Mouse (Mus musculus) left cerebral cortex, postnatal 36 days (tissue): ENCODE results near the gene Cers6. TPM values are rescaled to one million over a fixed set of nuclear protein-coding genes. Genes with fewer than 3 reads are reported as not detected.

Experiments
- DNase-seq, 2 experiments: peaks; one replicate each; pipeline ENCODE4 v3.0.0; 2021 to 2022; ENCODE audit warnings: low spot score in 2 of 2, mixed read lengths in 1 of 2
- intact Hi-C: fragments of 180-260 bp; cut with DNase I; formaldehyde crosslinking; loops from one replicate; pipeline ENCODE4 v1.15.1; 2025
- total RNA-seq, 2 experiments: library from RNA; stranded (reverse); gene quantifications; 2 replicates each; pipeline ENCODE4 v1.2.3; 2021

Cers6 gene
- total RNA-seq, 2 experiments from 2014 or later: 54.1 to 84.6 TPM

DNA sequence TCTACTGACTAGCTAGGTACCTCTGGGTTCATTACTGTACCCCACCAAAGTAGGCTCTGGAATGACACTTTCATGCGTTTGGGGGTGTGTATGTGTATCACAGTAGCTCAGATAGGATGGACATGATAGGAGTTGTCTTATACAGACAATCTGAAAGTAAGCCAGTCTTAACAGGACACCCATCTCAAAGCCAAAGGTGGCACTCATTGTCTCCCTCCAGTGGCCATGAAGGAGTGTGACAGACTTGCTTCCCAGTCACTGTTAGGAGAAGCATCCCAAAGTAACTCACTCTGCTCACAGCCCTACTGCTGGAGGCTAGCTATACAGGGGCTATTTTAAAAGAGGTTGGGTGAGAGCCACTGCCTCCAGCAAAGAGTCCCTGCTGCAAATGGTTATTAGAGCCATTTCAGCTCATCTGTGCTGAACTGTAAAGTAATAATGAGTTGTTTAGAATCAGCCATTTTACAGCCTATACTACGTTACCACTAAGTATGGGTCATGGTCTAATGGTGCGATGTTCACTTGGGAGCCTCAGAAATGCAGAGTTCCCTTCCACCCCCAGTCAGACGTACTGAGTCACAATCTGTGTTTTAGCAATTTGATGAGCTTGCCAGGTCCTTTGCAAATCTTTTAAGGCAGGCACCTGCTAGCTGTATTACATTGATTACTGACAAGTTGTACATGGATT, 182.3 kb downstream of the Cers6 start:
- intact Hi-C loops: no loop called here
- DNase-seq: no peak

DNA sequence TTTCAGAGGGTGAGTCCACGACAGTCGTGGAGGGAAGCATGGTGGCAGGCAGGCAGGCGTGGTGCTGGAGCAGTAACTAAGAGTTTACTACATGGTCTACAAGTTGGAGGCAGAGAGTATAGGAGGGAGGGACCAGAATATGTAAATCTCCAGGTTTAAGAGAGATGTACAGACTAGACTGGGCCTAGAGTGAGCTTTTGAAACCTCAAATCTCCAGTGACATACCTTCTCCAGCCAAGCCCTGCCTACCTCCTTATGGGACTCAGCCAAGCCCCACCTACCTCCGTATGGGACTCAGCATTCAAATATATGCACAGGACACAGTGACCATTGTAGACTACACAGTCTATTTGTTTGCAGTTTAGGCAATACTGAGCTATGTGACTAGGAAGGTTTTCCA, 184.7 kb downstream of the Cers6 start:
- intact Hi-C loops: no loop called here
- DNase-seq: no peak

DNA sequence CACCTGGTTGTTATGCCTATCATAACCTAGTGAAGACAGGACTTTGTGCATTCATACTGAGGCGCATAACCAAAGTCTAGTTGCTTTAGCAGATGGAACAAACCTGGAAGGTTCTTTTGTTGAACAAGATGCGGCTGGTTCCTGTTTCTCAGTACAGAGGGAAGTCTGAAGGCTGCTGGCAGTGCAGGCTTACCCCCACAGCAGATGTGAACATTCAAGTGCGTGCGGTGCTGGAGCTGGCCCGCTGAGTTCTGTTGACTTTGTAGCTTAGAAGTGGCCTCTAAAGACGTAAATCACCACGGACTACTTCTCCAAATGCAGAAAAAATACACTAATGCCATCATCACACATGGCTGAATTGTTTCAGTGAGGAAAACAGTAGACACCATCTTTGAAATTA, 186.1 kb downstream of the Cers6 start:
- DNase-seq: no peak
- intact Hi-C loops: no loop called here

DNA sequence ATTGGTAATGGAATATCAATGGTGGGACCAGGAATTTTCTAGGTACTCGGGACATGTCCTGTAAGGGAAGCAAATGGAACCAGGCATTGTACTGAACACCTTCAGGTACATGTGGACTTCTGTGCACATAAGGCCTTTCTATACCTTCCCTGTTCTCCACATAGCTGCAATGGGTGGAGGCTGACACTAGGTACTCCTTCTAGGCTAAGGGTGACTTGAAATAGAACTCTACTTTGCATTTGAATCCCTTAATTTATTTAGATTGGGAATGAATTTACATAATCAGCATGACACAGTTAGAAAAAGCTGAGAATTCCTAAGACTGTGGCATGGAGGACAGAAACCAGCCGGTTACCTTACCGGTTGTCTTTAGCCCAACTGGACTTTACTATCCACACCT, 186.6 kb downstream of the Cers6 start:
- intact Hi-C loops: no loop called here
- no peak for DNase-seq

DNA sequence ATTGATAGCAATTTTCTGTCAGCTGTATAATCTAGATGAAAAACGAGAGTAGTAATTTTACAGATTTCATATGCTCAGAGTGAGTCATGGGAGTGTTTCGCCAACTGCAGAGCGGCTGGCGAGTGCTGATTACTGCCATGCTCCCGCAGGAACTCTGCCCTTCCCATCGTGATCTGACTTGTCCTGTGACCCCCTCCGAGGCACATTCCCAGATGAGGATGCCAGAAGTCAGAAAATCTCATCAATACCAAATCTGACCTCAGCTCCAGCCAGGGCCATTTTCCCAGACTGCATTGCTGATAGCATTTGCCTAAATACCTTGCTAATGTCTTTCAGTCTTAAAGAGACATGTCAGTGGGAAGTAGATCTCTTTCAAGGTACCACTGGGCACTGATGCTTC, 187.9 kb downstream of the Cers6 start:
- intact Hi-C loops: no loop called here
- no peak for DNase-seq

DNA sequence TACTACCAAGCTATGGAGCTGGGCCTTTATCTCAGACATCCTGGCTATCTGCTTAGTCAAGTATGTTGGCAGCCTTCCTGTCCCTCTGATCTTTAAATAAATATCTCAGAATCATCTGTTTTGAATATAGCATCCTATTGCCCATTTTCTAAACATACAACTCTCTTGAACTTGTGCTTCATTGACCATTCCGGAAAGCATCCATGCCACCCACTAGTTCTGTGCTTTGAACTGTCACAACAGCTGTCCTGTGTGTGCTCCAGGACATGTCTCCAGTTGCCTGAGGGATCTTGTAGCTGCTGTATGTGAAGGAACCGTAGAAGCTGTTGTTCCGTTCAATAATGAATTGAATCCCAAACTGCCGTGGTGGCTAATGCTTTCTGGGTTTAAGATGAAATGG, 188.9 kb downstream of the Cers6 start:
- intact Hi-C loops: no loop called here
- DNase-seq: no peak

DNA sequence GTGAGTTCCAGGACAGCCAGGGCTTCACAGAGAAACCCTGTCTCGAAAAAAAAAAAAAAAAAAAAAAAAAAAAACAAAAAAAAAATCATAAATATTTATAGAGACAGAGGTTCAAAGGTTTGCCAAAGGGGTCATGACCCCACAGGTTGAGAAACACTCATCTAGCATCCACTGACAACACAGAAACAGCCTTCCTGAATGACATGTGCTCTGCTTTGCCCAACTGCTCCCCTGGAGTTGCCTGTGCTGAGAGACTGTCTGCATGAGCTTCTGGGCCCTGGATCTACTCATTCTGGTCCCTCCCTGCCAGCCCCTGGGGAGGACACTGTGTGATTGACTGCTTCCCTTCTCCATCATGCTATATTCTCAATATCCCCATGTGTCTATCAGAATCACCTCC, 190.4 kb downstream of the Cers6 start:
- intact Hi-C loops: no loop called here
- DNase-seq: no peak

DNA sequence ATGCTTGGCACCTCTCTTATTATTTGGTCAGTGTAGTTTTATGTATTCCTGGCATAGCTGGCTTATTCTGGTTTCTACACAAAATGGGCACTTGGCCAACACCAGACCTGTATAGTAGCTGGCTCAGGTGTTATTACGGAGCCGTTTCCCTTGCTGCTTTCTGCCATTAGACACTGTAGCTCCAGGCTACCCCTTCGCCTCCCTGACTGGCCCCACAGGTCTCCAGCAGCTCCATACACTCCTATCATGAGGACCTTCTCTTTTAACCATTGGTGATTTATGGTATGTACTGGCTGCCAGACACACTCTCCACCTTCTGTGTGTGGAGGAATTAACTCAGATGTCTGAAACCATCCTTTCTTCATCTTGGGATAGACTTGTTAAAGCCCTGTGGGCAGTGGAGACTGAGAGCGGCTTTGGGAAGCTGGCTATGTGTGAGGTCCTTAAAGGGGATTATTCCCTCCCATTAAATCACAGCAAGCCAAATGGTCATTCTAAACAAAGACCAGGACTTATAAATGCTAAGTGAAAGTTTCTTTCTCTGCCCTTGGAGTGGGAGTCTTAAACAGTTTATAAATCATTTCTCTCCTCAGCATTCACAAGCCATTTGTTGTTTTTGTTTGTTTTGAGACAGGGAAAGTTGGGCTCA, 192.1 kb downstream of the Cers6 start:
- no peak for DNase-seq
- intact Hi-C loops: no loop called here

DNA sequence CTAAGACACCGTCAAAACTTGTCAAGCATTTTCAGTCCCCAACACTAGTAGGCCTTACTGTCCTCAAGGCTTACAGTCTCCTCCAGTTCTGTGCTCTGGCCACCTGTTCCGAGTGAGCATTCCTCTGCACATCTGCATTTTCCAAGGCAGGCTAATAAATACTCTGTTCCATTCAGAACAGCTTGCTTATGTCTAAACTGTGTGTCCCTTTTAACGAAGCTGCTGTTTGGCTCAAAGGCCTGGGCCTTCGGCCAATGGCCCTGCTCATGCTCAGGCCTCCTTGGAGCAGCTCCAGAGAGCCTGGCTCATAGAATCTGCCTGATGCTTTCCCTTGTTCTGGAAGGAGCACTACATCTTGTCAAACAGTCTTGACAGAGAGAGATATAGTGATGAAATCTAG, 193.0 kb downstream of the Cers6 start:
- intact Hi-C loops: no loop called here

DNA sequence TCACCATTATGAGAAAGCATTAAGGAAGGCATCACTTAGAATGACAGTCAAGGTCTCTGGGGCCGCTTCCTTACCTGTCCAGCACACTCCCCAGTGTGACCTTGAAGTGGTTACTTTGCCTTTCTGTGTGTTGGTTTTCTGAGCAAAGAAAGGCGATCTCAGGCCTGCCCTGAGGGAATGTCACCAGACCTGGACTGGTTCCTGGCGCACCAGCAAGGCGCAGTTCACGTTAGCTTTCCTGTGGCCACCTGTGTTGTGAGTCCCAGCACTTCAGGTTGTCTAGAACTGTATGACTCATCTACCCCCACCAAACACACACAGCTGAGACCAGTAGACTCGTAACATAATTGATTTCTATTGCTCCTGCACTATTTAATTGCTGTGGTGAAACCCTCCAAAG, 193.9 kb downstream of the Cers6 start:
- no peak for DNase-seq

More for the DNA sequence above, 193.0 kb downstream of the Cers6 start:
- DNase-seq: peak in 1 of 2 experiments; percentile 36

DNA sequence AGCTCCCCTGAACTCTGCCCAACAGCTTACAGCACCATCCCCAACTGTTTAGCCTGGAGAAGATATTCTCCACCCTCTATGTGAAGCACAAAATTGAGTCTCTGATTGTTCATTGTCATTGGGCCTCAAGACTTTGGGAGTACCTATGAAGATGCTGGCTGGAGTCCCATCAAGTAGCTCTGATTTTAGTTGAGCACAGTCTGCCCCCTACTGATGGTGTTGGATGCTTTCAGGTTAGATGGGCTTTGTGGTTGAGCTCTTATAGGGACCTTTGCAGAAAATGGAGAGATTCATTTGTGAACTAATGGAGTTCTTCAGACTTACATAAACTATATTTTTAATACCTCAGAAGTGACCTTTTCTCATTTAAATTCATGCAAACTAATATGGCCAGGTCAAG, 200.1 kb downstream of the Cers6 start:
- no peak for DNase-seq
- intact Hi-C loops: loop anchor here (10.0 kb wide), 1 partner anchor 277 kb away; no protein-coding TSS in a partner anchor

More for the DNA sequence above, 193.9 kb downstream of the Cers6 start:
- intact Hi-C loops: no loop called here

DNA sequence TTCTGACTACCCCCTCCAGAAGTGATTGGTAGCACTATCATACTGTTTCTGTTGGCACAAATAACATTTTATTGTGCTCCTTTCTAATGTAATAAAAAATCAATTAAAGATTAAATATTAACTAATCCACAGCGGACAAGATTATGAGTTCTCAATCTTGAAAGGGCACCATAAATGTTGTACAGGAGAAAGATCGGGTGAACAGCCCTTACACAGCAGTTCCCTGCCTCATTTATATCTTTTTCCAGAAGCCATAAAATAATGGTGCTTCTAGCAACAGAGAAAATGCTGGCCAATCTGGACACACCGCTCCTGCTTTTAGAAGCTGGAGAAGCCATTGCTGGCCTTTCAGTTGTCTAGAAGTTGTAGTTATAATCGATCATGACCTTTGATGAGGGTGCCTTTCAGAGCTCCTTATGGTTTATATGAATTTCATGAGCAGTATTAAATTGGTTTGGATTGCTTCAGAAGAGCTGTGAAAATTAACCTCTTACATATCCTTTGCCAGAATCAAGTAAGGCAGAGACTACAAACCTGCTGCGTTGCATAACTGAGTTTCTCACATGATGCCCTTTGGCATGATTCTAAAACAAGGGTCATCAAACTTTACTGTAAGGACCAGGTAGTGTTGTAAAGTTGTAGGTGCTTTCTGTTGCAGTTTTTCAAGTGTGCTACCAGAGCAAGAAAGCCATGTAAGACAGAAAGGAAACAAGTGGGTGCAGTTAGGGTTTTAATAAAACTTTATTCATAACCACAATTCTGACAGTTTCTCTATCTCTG, 200.9 kb downstream of the Cers6 start:
- DNase-seq: no peak
- intact Hi-C loops: loop anchor here (10.0 kb wide), 1 partner anchor 277 kb away; no protein-coding TSS in a partner anchor

DNA sequence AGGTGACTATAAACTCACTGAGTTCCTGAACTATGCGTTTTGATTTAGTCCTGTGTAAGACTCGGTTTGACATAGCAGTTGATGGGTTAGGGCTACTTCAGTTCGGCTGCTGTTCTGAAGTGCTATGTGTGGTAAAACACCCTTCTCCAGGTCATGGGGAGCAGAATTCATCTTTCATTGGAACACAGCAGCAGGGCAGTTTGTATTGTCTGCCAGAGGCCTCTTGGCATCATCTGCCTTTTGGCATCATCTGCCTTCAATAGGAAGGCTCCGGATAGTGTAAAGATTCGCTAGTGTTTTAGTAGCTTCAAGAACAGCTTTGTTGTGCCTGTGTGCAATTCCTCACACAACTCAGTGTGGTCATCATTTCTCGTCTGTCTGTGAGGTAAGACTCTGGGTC, 203.5 kb downstream of the Cers6 start:
- intact Hi-C loops: loop anchor here (10.0 kb wide), 1 partner anchor 280 kb away; no protein-coding TSS in a partner anchor
- DNase-seq: no peak

DNA sequence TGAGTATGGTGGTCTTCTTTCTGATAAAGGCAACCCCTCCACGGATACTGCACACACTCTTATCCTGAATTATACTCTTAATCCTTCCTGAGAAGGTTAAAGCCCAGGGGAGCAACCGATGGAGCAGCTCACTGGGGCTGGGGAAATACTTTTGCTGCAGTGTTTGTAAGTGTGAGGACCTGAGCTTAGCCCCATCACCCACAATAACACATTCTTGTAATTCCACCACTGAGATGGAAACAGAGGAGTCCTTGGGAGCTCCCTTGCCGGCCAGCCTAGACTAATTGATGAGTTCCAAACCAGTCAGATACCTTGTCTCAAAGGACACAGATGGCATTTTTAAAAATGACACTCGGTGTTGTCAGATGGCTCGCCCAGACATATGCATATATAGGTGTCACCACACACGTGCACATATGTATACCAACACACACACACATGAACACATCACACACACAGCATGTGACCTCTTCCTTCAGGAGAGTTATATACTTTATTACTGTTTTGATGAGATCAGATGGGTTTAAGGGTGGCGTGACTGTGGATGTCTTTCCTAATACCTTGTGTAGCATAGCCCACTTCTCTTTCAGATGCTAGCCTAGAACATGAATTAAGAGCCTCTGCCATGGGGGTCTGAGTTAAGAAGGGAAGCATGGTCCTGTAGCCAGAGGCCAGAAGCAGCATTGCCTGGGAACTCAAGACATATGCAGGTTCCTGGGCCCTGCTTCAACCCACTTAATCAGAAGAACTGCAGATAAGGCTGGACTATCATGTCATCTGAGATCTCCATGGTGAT, 210.4 kb downstream of the Cers6 start:
- DNase-seq: no peak
- intact Hi-C loops: no loop called here

DNA sequence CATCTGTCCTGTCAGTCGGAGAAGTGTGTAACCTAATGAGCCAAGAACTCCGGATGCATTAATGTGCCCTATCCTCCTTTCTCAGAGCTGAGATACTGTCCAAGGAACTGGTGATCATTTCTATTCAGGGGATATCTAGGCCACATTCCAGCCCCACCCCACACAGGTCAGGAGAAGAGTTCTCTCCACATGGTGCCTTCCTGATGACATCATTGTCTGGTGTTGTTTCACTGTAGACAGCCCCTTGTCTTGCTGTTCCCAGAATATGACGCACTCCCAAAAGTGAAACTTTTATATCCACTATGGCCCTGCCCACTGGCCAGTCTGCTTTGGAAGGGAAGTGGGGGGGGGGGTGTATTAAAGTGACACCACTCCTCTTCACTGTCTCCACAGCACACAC, 215.9 kb downstream of the Cers6 start:
- no peak for DNase-seq
- intact Hi-C loops: no loop called here

DNA sequence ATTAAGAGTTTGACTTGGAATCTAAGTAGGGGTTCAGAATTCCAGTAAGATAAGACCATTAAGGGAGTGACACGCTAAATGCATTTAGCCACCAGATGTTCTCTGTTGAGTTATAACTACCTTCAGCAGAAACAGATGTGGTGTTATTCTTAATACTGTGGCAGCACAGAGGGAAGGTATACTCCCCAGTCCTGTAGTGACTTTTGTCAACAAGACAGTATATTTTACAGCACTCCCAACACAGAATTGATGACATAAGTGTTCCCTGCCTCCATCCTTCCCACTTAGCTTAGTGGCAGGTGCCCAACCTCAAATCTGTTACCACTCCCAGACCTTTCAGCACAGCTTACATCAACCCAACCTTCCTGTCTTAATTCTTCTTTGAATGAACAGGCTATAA, 219.5 kb downstream of the Cers6 start:
- no peak for DNase-seq
- intact Hi-C loops: no loop called here

DNA sequence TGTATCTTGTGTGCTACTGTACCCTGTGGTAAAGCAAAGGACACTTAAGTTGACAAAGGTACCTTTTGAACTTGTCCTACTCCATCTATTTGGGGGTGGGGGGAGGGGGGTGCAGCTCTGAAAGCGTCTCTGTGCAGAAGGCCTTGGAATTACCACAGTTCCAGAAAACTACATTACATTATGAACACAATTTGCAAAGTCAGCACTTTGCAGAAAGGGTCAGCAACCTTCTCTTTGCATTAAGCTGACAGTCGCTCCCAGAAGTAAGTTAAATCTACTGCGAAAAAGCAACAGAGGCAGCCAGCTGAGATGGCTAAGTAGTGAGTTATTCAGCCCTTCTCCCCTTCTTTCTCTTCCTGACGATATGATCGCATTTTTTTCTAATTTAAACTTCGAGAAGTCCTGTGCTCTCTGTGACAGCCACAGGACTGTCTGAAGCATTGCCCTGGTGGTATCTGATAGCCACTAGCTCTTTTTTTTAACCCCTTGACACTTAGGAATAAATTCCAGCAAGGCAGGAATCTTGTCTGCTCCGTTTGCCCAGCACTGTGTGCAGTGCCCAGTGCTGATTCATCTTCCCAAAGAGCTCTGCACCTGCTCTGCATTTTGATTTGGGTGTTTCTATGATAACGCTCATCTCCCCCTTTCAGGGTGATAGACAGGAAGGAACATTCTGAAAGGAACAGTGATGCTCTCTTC, 221.4 kb downstream of the Cers6 start:
- intact Hi-C loops: no loop called here
- DNase-seq: no peak

DNA sequence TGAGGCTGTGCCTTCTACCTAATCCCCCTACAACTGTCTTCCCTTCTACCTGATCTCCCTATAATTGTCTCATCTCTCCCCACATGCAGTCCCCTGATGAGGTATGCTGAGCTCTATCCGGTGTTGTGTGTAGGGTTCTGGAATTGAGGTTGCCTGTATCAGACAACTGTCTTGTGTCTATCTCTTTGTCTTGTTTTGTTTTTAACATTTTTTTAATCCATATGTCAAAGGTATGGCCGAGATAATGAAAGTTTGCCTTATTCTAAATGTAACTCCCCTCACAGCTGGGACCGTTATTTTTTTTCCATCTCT, 221.9 kb downstream of the Cers6 start:
- intact Hi-C loops: no loop called here
- no peak for DNase-seq

DNA sequence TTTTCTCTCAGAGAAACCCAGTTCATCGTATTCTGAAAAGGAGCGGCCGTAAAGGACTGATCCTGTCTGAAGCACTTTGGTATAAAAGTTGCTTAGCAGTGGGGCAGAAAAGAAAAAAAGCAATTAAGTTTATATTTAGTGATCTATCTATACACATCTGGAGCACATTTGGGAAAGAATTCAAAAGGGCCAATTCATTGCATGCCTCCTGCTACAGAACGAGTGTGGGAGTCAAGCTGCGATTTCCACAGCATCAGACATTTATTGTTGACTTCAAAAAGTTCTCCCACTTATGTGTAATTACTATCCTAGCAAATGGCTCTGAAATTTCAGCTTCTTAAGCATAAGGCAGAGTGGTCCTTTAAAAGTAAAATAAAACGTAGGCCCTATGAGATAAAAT, 223.2 kb downstream of the Cers6 start:
- no peak for DNase-seq
- intact Hi-C loops: no loop called here
